Mouse (Mus musculus) erythroblast, embryonic 14.5 days (primary cell): ENCODE results near the gene Npl. TPM values are rescaled to one million over a fixed set of nuclear protein-coding genes. Genes with fewer than 3 reads are reported as not detected.
"Not testable (repeated sequence)": the region's sequence is repeated elsewhere in the genome, so short reads cannot be mapped to it uniquely, and the experiment has no call there.

Experiments used
- H3K27me3 ChIP-seq: 2 replicates; pipeline ENCODE4 v1.6.1; 2012; ENCODE audit warnings: inconsistent platforms; ENCODE audit not compliant: control insufficient read depth
- H3K36me3 ChIP-seq: 2 replicates; pipeline ENCODE4 v1.6.1; 2012; ENCODE audit warnings: mild to moderate bottlenecking, inconsistent platforms; ENCODE audit not compliant: control insufficient read depth
- H3K4me1 ChIP-seq: 2 replicates; pipeline ENCODE4 v1.6.1; 2012; ENCODE audit warnings: inconsistent platforms; ENCODE audit not compliant: control insufficient read depth
- H3K4me3 ChIP-seq: replicated peaks from 2 replicates; pipeline ENCODE3; 2012; ENCODE audit warnings: moderate library complexity, mild to moderate bottlenecking, inconsistent platforms
- H3K9me3 ChIP-seq: 2 replicates; pipeline ENCODE4 v1.6.1; 2012; ENCODE audit warnings: low read length, inconsistent platforms, mixed read lengths; ENCODE audit not compliant: control insufficient read depth
- GATA1 ChIP-seq: IDR thresholded peaks from 2 replicates; pipeline ENCODE4 v1.6.1; 2012; ENCODE audit warnings: low read length, inconsistent platforms, mixed read lengths
- TAL1 ChIP-seq: IDR thresholded peaks from 3 replicates; pipeline ENCODE4 v1.6.1; 2012; ENCODE audit warnings: low read length, inconsistent platforms, mixed read lengths
- polyA plus RNA-seq: library from polyadenylated mRNA; stranded (reverse); fragments of >175 nt; gene quantifications from 2 replicates; pipeline ENCODE4 v1.2.3, GENCODE M21; 2012

Npl gene
- polyA plus RNA-seq, 1 experiment: 0.02 TPM

DNA sequence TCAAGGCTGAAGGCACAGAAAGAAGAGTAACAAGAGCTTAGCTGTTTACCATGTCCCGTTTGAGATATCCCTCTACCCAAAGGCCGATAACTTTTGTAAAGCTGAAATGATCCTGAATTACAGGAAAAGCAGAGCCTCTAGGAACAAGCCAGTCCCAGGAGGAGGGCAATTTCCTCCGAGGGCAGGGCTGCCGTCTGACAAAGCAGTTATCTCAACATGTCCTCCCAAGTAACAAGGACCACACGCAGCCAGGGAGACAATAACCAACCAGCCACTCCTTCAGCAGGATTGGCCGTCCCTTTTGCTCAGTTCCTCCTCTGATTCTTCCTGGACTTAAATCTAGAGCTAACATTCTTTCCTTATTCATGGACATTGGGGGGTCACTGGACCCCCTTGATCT is 55.9 kb downstream of the Npl start:
- H3K36me3 ChIP-seq: no peaks in the 10 kb centered on the region
- peaks cover 2% of the 10 kb centered on the region for H3K4me1 ChIP-seq
- TF ChIP-seq TAL1 (no peak), GATA1 (no peak)
- H3K27me3 ChIP-seq: no peaks in the 10 kb centered on the region
- H3K4me3 ChIP-seq: no peak overlapping the region
- H3K9me3 ChIP-seq: no peaks in the 10 kb centered on the region

DNA sequence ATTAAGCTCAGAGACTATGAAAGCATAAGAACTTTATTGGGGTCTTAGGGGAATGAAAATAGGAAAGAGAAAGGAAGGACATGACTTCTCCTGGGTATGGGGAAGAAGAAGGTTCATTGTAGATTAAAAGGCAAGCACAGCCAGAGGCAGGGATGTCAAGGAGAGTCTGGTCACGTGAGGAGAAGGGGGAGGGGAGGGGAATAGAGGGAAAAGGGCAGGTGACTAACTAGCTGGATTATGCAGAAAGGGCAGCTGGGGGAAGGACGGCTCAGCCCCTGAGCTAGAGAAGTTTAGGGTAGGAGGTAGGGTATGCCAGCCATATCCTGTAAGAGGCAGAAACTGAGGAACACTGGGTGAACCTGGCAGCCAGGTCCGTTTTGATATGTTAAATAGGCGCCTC is 56.5 kb downstream of the Npl start:
- no peaks in the 10 kb centered on the region for H3K27me3 ChIP-seq
- TF ChIP-seq TAL1: no peak
- no peak for TF ChIP-seq GATA1
- peaks cover 5% of the 10 kb centered on the region for H3K4me1 ChIP-seq
- no peaks in the 10 kb centered on the region for H3K36me3 ChIP-seq
- H3K9me3 ChIP-seq: no peaks in the 10 kb centered on the region
- H3K4me3 ChIP-seq: no peak overlapping the region

DNA sequence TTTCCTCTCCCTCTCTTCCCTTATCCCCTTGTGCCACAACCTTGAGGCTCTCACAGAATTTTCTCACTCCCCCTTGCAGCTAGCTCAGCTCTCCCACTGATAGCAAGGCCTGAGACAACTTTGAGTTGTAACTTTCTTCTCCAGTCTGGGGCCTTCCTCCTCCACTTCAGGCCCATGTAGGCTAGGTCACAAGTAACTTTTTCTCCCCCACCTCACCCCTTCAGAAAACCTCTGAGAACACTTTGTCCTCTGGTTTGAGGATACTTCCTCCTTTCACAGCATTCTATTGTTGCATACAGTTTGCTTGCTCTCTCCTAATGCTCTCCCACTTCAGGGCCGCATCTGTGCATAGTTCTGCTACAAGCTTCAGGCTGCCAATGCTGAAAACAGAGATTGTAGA is 58.0 kb downstream of the Npl start:
- Histone ChIP-seq H3K4me3 (no peak overlapping the region), H3K27me3 (no peaks in the 10 kb centered on the region)
- TF ChIP-seq GATA1 (no peak), TAL1 (no peak)

DNA sequence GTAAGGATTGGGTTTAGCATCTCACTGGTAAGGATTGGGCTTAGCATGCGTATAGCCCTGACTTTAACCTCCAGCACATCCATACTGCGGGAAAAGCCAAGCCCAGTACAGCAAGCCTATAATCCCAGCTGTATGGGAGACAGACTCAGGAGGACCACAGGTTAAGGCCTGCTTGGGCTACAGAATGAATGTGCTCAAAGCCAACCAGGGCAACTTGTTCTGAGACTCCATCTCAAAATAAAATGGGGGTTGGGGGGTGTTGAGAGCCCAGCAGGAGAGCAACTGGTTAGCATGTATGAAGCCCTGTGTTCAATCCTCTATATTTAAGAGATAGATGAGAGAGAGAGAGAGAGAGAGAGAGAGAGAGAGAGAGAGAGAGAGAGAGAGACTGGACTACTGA is 58.5 kb downstream of the Npl start:
- no peaks in the 10 kb centered on the region; the same call in 1 of the 2 replicates for H3K36me3 ChIP-seq
- no peak overlapping the region for H3K4me3 ChIP-seq
- peaks cover 17% of the 10 kb centered on the region for H3K4me1 ChIP-seq
- no peaks in the 10 kb centered on the region for H3K9me3 ChIP-seq
- no peak for TF ChIP-seq GATA1
- TF ChIP-seq TAL1: no peak
- no peaks in the 10 kb centered on the region for H3K27me3 ChIP-seq

More for the DNA sequence above, 58.0 kb downstream of the Npl start:
- H3K9me3 ChIP-seq: no peaks in the 10 kb centered on the region
- H3K36me3 ChIP-seq: no peaks in the 10 kb centered on the region
- peaks cover 13% of the 10 kb centered on the region for H3K4me1 ChIP-seq

DNA sequence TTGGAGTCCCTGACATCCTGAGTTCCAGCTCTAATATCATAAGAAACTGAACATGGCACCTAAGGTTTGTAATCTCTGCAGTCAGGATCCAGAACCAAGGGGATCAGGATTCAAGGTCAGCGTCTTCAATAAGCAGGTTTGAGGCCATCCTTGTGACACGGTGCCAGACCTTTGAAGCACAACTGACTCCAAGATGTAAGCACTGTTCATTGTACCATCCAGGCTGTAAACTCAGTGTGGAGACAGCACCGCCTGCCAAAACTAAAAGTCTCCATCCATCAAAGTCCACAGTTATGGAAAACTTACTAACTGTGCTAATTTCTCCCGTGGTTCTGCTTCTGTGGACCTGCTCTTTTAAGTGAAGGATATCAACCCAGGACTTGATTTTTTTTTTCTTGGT is 59.9 kb downstream of the Npl start:
- peaks cover 7% of the 10 kb centered on the region for H3K36me3 ChIP-seq
- no peak for TF ChIP-seq GATA1
- no peak for TF ChIP-seq TAL1
- no peaks in the 10 kb centered on the region for H3K9me3 ChIP-seq
- no peak overlapping the region for H3K4me3 ChIP-seq
- H3K27me3 ChIP-seq: no peaks in the 10 kb centered on the region
- H3K4me1 ChIP-seq: peaks cover 31% of the 10 kb centered on the region

DNA sequence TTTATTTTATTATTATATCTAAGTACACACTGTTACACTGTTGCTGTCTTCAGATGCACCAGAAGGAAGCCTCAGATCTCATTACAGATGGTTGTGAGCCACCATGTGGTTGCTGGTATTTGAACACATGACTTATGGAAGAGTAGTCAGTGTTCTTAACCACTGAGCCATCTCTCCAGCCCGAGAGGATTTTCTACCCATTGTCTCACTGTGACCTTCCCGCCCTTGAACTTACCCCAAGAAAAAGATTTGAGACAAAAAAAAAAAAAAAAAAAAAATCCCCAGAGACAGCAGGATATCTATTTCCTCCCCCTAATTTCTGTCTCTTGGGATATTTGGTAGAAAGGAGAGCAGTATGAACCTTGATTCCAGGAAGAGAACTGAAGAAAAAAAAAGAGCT is 60.3 kb downstream of the Npl start:
- TF ChIP-seq TAL1 (no peak), GATA1 (no peak)
- H3K9me3 ChIP-seq: no peaks in the 10 kb centered on the region

DNA sequence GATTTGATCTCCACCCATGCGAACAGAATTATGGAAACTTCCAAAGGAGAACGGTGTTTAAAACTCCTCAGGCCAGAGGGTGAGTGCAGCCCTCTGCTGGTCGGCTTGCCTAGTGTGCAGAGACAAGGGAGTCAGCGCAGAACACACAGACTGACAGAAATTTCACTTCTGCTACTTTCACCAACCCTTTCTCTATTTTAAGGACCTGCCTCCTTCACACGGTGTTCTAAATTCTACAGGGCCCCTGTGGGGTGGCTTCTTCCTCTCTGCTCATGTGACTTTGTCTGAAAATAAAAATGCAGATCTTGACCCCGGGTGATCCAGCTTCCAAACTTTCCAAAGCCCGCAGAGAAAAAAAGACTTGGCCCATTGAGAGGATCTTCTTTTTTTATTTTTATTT is 60.7 kb downstream of the Npl start:
- peaks cover 14% of the 10 kb centered on the region for H3K36me3 ChIP-seq
- TF ChIP-seq TAL1: no peak
- no peak for TF ChIP-seq GATA1
- no peak overlapping the region for H3K4me3 ChIP-seq
- H3K9me3 ChIP-seq: no peaks in the 10 kb centered on the region
- H3K4me1 ChIP-seq: peaks cover 38% of the 10 kb centered on the region
- no peaks in the 10 kb centered on the region for H3K27me3 ChIP-seq

More for the DNA sequence above, 60.3 kb downstream of the Npl start:
- Histone ChIP-seq H3K4me3 (no peak overlapping the region), H3K36me3 (peaks cover 10% of the 10 kb centered on the region), H3K27me3 (no peaks in the 10 kb centered on the region), H3K4me1 (peaks cover 35% of the 10 kb centered on the region)

DNA sequence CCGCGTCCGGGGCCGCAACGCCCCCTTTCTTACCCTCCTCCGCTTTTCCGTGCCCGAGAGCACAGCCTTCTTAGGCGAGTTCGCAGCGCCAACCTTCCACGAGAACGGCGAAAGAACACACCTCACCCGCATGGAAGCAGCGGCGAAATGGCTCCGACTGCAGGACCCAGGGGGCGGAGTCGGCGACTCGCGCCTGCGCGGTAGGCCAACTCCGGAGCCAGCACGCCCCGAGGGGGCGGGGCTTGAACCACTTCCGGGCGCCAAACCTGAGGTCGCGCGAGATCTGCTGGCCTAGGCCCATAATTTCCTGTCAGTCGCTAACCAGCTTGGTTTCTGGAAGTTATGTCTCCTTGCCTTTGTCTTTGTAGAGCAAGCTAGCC is 62.4 kb downstream of the Npl start, which contains the start of gene Dhx9:
Gene Dhx9, minus strand, starts transcription at position 161 of the 380 bp plus-strand sequence.
- TF ChIP-seq TAL1 (no peak), GATA1 (no peak)
- Histone ChIP-seq H3K27me3 (no peaks in the 10 kb centered on the region), H3K36me3 (peaks cover 30% of the 10 kb centered on the region), H3K9me3 (no peaks in the 10 kb centered on the region), H3K4me3 (peak within 1 kb of the TSS; percentile 99), H3K4me1 (peaks cover 41% of the 10 kb centered on the region)

DNA sequence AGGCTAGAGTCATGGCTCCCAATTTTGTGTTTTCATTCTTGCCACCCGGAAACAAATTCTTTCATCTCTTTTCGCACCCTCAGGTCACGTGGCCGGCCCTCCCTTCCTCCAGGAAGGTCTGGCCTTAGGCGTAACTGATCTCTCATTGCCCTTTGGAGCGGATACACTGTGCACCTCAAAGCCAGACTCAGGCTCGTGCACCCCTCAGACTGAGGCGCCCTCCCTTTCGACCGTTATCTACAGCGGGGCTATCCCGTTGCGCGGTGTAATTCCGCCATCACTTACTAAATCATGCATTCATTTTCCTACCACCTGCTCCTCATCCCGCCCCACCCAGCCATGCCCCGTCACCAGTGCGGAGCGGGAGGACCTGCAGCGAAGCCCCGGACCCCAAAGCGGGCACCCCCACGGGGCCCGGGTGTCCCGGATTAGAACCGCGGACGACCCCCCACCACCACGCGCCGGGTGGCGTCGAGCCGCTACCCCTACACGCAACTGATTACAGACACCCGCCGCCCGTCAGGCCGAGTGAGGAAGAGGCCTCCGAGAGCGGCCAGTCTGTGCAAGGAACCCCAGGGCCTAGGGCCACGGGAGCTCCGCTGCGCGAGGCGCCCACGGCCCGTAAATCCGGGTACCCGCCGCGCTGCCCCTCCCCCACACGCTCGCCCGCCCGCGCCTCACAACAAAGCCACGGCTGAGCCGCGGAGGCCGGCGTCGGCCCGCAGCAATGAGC is 62.9 kb downstream of the Npl start:
- Histone ChIP-seq H3K27me3 (no peaks in the 10 kb centered on the region), H3K4me1 (peaks cover 41% of the 10 kb centered on the region), H3K36me3 (peaks cover 36% of the 10 kb centered on the region), H3K4me3 (peak overlapping the region; percentile 99), H3K9me3 (no peaks in the 10 kb centered on the region)
- TF ChIP-seq TAL1: no peak
- TF ChIP-seq GATA1: no peak

DNA sequence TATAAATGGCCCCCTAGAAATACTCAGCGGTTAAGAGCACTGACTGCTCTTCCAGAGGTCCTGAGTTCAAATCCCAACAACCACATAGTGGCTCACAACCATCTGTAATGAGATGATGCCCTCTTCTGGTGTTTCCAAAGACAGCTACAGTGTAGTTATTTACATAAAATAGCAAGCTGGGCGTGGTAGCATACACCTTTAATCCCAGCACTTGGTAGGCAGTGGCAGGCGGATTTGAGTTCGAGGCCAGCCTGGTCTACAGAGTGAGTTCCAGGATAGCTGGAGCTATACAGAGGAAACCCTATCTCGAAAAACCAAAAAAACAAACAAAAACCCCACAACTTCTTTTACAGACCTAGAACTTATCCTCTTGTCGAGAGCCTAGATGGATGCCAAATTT is 63.7 kb downstream of the Npl start:
- H3K9me3 ChIP-seq, H3K27me3 ChIP-seq: not testable (repeated sequence)
- Histone ChIP-seq H3K4me1 (peaks cover 41% of the 10 kb centered on the region), H3K4me3 (peak overlapping the region; percentile 99), H3K36me3 (peaks cover 44% of the 10 kb centered on the region)
